Mouse (Mus musculus) lung, adult 2 months (tissue): ENCODE results near the gene Inpp4b.

Experiments used
- CTCF ChIP-seq: fragments of 200-500 bp; IDR thresholded peaks from 2 replicates; pipeline ENCODE4 v1.5.1; 2011; ENCODE audit warnings: mild to moderate bottlenecking, low read length, control low read depth; ENCODE audit not compliant: insufficient read depth
- POLR2A ChIP-seq: fragments of 200-500 bp; IDR thresholded peaks from 2 replicates; pipeline ENCODE4 v1.6.1; 2011; ENCODE audit warnings: low read depth, mild to moderate bottlenecking, control low read depth, low read length, borderline replicate concordance; ENCODE audit errors: extremely low read depth

DNA sequence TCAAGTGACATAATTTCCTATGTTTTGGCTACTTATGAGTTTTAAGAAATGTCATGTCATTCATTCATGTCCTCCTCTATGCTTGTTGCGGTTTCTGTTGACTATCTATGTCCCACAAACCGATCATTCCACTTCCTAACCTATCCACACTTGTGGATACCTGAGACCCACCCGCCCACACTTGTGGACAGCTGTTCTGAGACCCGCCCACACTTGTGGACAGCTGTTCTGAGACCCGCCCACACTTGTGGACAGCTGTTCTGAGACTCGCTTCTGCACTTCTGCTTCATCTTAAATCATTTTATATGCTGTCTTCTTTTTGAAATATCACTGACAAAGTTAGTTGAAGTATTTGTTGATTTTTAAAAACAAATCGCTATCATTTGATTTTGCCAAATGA lies 400.2 kb downstream of the Inpp4b start:
- TF ChIP-seq POLR2A (no peak), CTCF (no peak)
